Mouse (Mus musculus) hindbrain, embryonic 13.5 days (tissue): ENCODE measurements around the gene Cfap43. TPM values are rescaled to one million over a fixed set of nuclear protein-coding genes. Genes with fewer than 3 reads are reported as not detected.

Experiments
- ATAC-seq: fragments of 200-750 bp; cut with Nextera tagmentation; 2 replicates; pipeline ENCODE4 v1.8.0; 2017; ENCODE audit warnings: moderate TSS enrichment; ENCODE audit not compliant: low FRiP score
- H3K27ac ChIP-seq: fragments of 300-500 bp; sonication (generic); 2 replicates; pipeline ENCODE4 v1.5.1; 2015; ENCODE audit warnings: inconsistent platforms, mild to moderate bottlenecking, moderate library complexity
- H3K27me3 ChIP-seq: fragments of 300-500 bp; sonication (generic); 2 replicates; pipeline ENCODE4 v1.6.1; 2015; ENCODE audit warnings: mild to moderate bottlenecking, inconsistent platforms
- H3K36me3 ChIP-seq: fragments of 300-500 bp; sonication (generic); 2 replicates; pipeline ENCODE4 v1.6.1; 2015; ENCODE audit warnings: mild to moderate bottlenecking, inconsistent platforms
- H3K4me1 ChIP-seq: fragments of 300-500 bp; sonication (generic); replicated peaks from 2 replicates; pipeline ENCODE4 v1.6.1; 2015; ENCODE audit warnings: inconsistent platforms
- H3K4me2 ChIP-seq: fragments of 300-500 bp; sonication (generic); 2 replicates; pipeline ENCODE4 v1.6.1; 2015; ENCODE audit warnings: inconsistent platforms, mild to moderate bottlenecking, moderate library complexity
- H3K4me3 ChIP-seq: fragments of 300-500 bp; sonication (generic); 2 replicates; pipeline ENCODE4 v1.5.1; 2015; ENCODE audit warnings: mild to moderate bottlenecking, inconsistent platforms
- H3K9ac ChIP-seq: fragments of 300-500 bp; sonication (generic); 2 replicates; pipeline ENCODE4 v1.6.1; 2015; ENCODE audit warnings: mild to moderate bottlenecking, inconsistent platforms
- H3K9me3 ChIP-seq: fragments of 300-500 bp; sonication (generic); 2 replicates; pipeline ENCODE4 v1.6.1; 2016; ENCODE audit warnings: inconsistent platforms
- WGBS: fragments of 180-500 bp; shearing (Covaris S2); methylation state at CpG from one replicate; pipeline ENCODE4 v1.1.7; 2015; 5-methylcytosine and 5-hydroxymethylcytosine counted together
- polyA plus RNA-seq: library from polyadenylated mRNA; unstranded; fragments of >200 nt; fragmentation: Nextera tagmentation; extraction: Ambion mirVana; gene quantifications from 2 replicates; pipeline ENCODE4 v1.2.1, GENCODE M21; 2015

Gene Cfap43
- polyA plus RNA-seq, 1 experiment from 2014 or later = 2.2 TPM

DNA sequence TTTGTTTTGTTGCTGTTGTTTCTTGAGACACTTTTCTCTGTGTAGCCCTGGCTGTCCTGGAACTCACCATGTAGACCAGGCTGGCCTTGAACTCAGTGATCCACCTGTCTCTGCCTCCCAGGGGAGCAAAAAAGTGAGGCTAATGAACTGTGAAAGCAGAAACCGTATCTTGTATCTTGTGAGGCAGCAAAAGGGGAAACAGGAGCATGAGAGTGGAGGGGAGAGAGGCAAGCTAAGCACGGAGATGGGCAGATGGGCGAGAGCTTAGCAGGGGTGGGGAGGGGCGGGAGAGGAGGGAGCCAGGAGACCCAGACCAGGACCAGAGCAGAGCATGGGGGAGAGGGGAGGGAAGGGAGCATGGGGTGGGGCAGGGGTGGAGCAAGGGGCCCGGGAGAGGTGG lies 124.8 kb downstream of the Cfap43 start:
- Histone ChIP-seq H3K4me2 (no peak overlapping the region), H3K4me1 (peaks cover 5% of the 10 kb centered on the region; the same call in 1 of the 2 replicates), H3K27ac (no peak overlapping the region), H3K27me3 (0 out of 2 replicates have a peak, but pooled peaks cover 3% of the 10 kb centered on the region), H3K4me3 (no peak overlapping the region), H3K9ac (no peak overlapping the region), H3K9me3 (no peaks in the 10 kb centered on the region), H3K36me3 (no peaks in the 10 kb centered on the region)
- no peak for ATAC-seq
- WGBS = 29% methylated on average over 5 of the region's 5 CpGs

DNA sequence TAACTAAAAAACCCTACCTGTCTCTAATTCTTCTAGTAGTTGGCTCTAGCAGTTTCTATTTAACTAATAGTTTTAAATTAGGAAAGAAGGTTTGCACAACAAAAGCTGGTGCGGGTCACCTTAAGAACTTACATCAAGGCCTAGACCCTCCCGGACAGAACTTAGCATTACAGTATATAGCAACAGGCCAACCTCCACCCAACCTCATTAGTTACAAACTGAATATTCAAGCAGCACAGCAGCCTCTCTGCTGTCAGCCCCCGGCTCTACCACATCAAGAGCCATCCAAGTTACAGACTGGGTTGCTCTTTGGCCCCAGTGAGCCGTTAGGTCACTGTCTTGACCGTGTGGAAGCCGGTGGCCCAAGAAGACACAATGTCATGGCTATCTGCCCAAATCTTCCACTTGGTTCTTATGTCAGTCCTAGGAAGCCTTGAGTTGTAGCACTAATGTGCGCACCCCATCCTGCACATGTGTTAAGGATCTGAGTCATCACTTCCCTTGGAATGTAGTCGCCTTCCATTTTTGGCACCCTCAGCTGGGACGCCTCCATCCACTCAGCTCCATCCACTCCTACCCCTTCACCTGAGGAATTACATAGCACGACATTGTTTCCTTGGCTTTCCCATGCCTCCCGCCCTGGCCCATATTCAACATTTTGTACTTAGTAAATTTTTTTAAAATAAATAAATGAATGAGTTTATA lies 128.6 kb downstream of the Cfap43 start:
- no peak for ATAC-seq
- Histone ChIP-seq H3K27me3 (no peaks in the 10 kb centered on the region), H3K4me3 (no peak overlapping the region), H3K9ac (no peak overlapping the region), H3K4me2 (no peak overlapping the region), H3K27ac (no peak overlapping the region), H3K9me3 (no peaks in the 10 kb centered on the region), H3K36me3 (no peaks in the 10 kb centered on the region), H3K4me1 (no peaks in the 10 kb centered on the region)
- WGBS = 95% methylated on average over 11 of the region's 11 CpGs

DNA sequence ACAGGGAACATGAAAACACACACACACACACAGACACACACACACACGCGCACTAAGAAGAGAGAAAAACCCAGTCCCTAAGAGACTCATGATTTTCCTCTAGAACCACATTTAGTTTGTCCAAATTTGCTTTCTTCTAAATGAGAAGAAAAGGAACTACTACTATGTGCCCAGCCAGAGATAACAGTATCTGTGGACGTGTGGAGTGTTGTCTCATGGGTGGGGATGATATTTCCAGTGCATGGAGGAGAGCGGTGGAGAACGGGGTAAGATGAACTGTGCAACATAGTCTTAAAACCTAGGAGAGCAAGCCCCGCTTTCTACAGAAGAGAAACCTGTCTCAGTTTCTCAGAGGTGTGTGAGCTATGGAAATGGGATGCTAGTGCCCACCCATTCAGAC lies 135.2 kb downstream of the Cfap43 start:
- no peak overlapping the region for H3K27ac ChIP-seq
- H3K4me1 ChIP-seq = no peaks in the 10 kb centered on the region
- no peak overlapping the region for H3K4me2 ChIP-seq
- no peaks in the 10 kb centered on the region for H3K36me3 ChIP-seq
- no peak for ATAC-seq
- H3K9me3 ChIP-seq = no peaks in the 10 kb centered on the region
- H3K9ac ChIP-seq = no peak overlapping the region
- 94% methylated on average over 6 of the region's 6 CpGs for WGBS
- H3K27me3 ChIP-seq = 0 out of 2 replicates have a peak, but pooled peaks cover 6% of the 10 kb centered on the region
- H3K4me3 ChIP-seq = no peak overlapping the region

DNA sequence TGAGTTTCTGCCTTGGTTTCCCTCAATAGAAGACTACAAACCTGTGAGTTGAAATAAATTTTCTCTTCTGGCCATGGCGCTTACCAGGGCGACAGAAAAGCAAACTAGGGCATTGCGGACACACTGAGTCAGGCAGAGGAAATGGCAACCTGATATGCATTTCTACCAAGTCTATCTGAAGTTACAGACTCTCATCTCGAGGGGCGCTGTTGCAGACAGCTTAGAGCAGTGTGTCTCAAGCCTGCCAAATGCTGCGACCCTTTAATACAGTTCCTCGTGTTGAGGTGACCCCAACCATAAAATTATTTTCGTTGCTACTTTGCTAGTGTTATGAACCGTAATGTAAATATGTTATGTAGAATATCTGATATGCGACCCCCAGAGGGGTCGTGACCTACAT lies 138.1 kb downstream of the Cfap43 start:
- H3K27me3 ChIP-seq = 0 out of 2 replicates have a peak, but pooled peaks cover 6% of the 10 kb centered on the region
- WGBS = 79% methylated on average over 11 of the region's 11 CpGs
- H3K27ac ChIP-seq = no peak overlapping the region
- H3K4me1 ChIP-seq = no peaks in the 10 kb centered on the region
- no peak overlapping the region for H3K4me3 ChIP-seq
- no peaks in the 10 kb centered on the region for H3K9me3 ChIP-seq
- H3K4me2 ChIP-seq = no peak overlapping the region
- no peak overlapping the region for H3K9ac ChIP-seq
- no peak for ATAC-seq
- H3K36me3 ChIP-seq = no peaks in the 10 kb centered on the region

DNA sequence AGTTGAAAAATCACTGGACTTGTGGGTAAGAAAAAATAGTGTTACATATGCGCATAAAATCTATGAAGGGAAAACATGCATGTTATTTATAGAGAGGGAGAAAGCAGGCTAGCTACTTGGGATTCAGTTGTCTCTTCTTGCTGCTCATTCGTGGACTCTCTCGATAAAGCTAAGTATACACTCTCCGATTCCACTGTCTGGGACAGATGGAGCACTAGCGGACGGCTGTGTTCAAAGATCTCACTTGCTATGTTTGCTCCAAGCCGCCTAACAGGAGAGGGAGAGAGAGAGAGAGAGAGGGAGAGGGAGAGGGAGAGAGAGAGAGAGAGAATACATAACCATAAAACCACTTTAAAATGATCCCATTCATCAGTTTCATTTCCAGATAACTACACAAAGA lies 138.9 kb downstream of the Cfap43 start:
- no peak for ATAC-seq
- Histone ChIP-seq H3K4me3 (no peak overlapping the region), H3K4me2 (no peak overlapping the region), H3K27me3 (0 out of 2 replicates have a peak, but pooled peaks cover 6% of the 10 kb centered on the region), H3K36me3 (no peaks in the 10 kb centered on the region), H3K4me1 (no peaks in the 10 kb centered on the region), H3K9me3 (no peaks in the 10 kb centered on the region), H3K27ac (no peak overlapping the region), H3K9ac (no peak overlapping the region)
- WGBS = 88% methylated on average over 7 of the region's 7 CpGs

DNA sequence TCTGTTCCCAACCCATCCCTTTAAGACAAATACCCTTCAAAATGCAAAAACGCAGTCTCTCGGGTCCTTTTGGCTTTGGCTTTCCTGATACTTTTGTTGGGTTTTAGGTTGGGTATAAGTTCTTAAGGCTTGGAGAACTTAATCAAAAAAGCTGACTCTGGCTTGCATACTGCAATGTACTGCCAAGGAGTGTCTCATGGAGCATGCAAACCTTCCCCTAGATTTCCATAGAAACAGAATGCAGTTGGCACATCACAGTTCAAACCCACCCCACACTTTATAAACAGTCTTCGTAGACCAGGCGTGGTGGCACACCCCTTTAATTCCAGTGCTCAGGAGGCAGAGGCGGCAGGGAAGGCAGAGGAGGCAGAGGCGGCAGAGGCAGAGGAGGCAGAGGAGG lies 141.2 kb downstream of the Cfap43 start:
- Histone ChIP-seq H3K9ac (no peak overlapping the region), H3K4me1 (no peaks in the 10 kb centered on the region), H3K27me3 (0 out of 2 replicates have a peak, but pooled peaks cover 4% of the 10 kb centered on the region), H3K36me3 (no peaks in the 10 kb centered on the region), H3K27ac (no peak overlapping the region), H3K9me3 (no peaks in the 10 kb centered on the region), H3K4me3 (no peak overlapping the region), H3K4me2 (no peak overlapping the region)
- 81% methylated on average over 6 of the region's 6 CpGs for WGBS
- no peak for ATAC-seq

DNA sequence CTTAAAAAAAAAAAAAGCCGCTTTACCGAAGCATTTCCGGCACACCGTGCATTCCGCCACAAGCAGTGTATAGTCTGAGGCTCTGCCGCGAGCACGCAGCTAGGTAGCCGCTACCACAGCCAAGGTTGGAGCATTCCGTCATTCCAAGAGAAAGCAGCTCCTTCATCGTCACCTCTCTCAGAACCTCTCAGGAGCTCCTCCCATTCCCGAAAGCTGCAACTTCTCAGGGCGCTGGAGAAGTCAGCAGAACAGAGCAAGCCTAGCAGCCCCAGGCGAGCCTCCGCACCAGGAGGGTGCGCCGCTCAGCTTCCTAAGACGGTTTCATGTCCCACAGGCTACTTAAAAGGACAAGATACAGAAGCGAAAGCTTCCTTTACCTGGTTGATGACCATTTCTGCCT lies 163.5 kb downstream of the Cfap43 start:
- H3K4me1 ChIP-seq = no peaks in the 10 kb centered on the region
- no peak overlapping the region for H3K4me3 ChIP-seq
- H3K9ac ChIP-seq = no peak overlapping the region
- H3K36me3 ChIP-seq = no peaks in the 10 kb centered on the region
- no peaks in the 10 kb centered on the region for H3K9me3 ChIP-seq
- 71% methylated on average over 19 of the region's 19 CpGs for WGBS
- H3K4me2 ChIP-seq = no peak overlapping the region
- no peak for ATAC-seq
- no peaks in the 10 kb centered on the region for H3K27me3 ChIP-seq
- H3K27ac ChIP-seq = no peak overlapping the region

DNA sequence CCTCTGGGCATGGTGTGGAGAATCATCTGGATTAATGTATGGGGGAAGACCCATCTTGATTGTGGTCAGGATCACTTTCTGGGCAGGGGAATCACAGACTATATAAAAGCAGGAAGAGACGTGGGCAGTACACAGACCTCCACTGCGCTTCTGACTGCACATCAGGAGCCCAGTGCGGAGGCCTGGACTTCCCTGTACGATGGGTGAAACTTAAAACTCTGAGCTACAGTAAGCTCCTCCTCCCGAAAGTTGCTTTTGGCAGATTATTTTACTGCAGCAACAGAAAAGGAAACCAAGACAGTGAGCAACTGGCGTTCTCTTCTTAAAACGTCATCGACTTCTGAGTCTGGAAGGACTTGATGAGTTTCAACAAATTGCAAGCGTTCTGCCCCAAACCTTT lies 164.2 kb downstream of the Cfap43 start:
- no peak overlapping the region for H3K9ac ChIP-seq
- H3K4me1 ChIP-seq = no peaks in the 10 kb centered on the region
- H3K27ac ChIP-seq = no peak overlapping the region
- H3K27me3 ChIP-seq = no peaks in the 10 kb centered on the region
- H3K36me3 ChIP-seq = no peaks in the 10 kb centered on the region
- no peak overlapping the region for H3K4me2 ChIP-seq
- no peak for ATAC-seq
- 91% methylated on average over 9 of the region's 9 CpGs for WGBS
- no peak overlapping the region for H3K4me3 ChIP-seq
- H3K9me3 ChIP-seq = no peaks in the 10 kb centered on the region

DNA sequence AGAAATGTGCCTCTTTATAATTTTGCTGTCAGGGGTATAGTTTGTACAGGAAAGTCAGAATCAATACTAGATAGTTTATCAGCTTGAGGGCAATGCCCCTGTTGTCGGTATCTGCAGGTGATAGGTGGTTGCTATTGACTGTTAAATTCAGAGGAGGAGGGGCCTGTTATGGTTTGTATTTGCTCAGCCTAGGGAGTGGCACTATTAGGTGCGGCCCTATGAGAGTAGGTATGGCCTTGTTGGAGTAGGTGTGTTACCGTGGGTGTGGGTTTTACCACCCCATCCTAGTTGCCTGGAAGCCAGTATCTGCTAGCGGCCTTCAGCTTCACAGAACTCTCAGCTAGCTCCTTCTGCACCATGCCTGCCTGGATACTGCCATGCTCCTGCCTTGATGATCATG lies 165.2 kb downstream of the Cfap43 start:
- Histone ChIP-seq H3K4me1 (no peaks in the 10 kb centered on the region), H3K27ac (no peak overlapping the region), H3K4me2 (no peak overlapping the region), H3K9ac (no peak overlapping the region), H3K9me3 (no peaks in the 10 kb centered on the region), H3K27me3 (no peaks in the 10 kb centered on the region), H3K36me3 (no peaks in the 10 kb centered on the region), H3K4me3 (no peak overlapping the region)
- WGBS = 91% methylated on average over 4 of the region's 4 CpGs
- ATAC-seq = no peak

DNA sequence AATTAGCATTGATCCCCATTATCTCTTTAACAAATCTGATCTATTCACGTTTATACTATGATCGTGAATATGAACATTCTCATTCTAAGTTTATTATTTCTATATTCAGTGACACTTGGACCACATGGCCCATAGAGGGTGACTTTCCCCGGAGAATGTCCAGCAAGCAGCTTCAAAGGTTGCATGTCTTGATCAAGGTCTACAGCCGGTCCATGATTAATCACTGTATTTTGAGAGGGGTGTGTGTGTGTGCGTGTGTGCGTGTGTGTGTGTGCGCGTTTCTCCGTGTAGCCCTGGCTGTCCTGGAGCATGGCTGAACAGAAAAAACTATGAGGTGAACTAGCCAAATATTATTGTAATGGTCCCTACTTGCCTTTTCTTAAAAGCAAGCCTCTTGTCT lies 166.6 kb downstream of the Cfap43 start:
- Histone ChIP-seq H3K36me3 (no peaks in the 10 kb centered on the region), H3K9me3 (no peaks in the 10 kb centered on the region), H3K4me1 (no peaks in the 10 kb centered on the region), H3K9ac (no peak overlapping the region), H3K27me3 (no peaks in the 10 kb centered on the region), H3K4me2 (no peak overlapping the region), H3K4me3 (no peak overlapping the region), H3K27ac (no peak overlapping the region)
- no peak for ATAC-seq
- WGBS = 95% methylated on average over 9 of the region's 9 CpGs

DNA sequence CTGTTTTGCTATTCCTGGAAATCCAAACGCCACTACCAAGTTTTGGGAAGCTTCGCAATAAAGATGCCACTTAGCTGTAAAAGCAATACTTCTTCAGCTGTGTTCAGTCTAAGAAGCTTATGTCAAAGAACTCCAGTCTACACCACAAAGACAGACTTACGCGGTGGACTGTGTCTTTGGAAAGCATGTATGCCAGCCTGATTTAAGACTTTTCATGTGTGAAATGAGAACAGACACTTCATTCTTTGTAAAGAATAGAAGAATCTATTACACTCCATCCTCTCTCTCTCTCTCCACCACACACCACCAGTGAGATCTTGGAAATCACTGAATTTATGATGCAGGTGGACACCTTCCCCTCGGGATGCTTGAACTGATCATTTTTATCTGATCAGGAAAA lies 168.7 kb downstream of the Cfap43 start:
- no peak overlapping the region for H3K9ac ChIP-seq
- no peak overlapping the region for H3K4me2 ChIP-seq
- H3K27me3 ChIP-seq = no peaks in the 10 kb centered on the region
- no peaks in the 10 kb centered on the region for H3K4me1 ChIP-seq
- 39% methylated on average over 5 of the region's 5 CpGs for WGBS
- H3K4me3 ChIP-seq = no peak overlapping the region
- H3K9me3 ChIP-seq = no peaks in the 10 kb centered on the region
- no peaks in the 10 kb centered on the region for H3K36me3 ChIP-seq
- ATAC-seq = no peak
- no peak overlapping the region for H3K27ac ChIP-seq

DNA sequence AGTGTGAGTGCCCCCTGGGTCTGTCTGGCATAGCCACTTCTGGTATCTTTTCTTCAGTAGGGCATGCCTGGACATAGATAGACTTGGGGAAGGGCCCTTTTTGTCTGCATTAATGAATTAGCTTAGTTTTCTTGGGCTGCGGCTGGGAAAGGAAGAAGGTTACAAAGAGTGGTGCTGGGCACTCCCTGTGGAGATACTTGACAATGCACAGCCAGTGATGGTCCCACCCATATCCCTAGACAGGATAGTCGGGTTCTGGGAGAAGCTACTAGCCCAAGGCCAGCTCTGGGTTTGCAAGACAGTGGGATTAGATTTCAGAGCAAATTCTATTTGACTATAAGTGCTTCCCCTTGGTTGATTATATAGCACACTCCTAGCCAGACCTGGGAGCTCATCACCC lies 170.1 kb downstream of the Cfap43 start:
- no peak for ATAC-seq
- no peaks in the 10 kb centered on the region for H3K36me3 ChIP-seq
- H3K27me3 ChIP-seq = no peaks in the 10 kb centered on the region
- no peak overlapping the region for H3K4me2 ChIP-seq
- H3K9ac ChIP-seq = no peak overlapping the region
- WGBS = 77% methylated on average over 2 of the region's 2 CpGs
- H3K4me1 ChIP-seq = no peaks in the 10 kb centered on the region
- H3K27ac ChIP-seq = no peak overlapping the region
- no peak overlapping the region for H3K4me3 ChIP-seq
- no peaks in the 10 kb centered on the region for H3K9me3 ChIP-seq

DNA sequence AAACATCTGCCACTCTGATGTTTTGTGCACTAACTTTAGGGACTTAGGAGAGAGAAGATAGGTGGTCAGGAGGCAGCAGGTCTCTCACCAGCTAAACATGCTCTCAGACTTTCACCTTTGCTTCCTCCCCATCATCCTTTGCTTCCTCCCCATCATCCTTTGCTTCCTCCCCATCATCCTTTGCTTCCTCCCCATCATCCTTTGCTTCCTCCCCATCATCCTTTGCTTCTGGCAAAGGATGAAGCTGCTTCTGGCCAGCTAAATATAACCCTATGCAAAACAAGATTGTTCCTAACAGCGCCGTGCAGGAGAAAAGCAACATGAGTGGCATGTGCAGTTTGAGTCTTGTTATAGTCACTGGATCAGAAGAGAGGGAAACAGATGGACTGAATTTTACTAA lies 172.0 kb downstream of the Cfap43 start:
- H3K9me3 ChIP-seq = no peaks in the 10 kb centered on the region
- no peak overlapping the region for H3K4me3 ChIP-seq
- H3K27ac ChIP-seq = no peak overlapping the region
- no peak overlapping the region for H3K4me2 ChIP-seq
- H3K27me3 ChIP-seq = no peaks in the 10 kb centered on the region
- no peak overlapping the region for H3K9ac ChIP-seq
- ATAC-seq = no peak
- whole genome bisulfite sequencing = 98% methylated on average over 2 of the region's 2 CpGs
- no peaks in the 10 kb centered on the region for H3K36me3 ChIP-seq
- no peaks in the 10 kb centered on the region for H3K4me1 ChIP-seq
